Mouse (Mus musculus) MEL (cell line): Measurements from ENCODE around the gene Vash2. TPM values are rescaled to one million over a fixed set of nuclear protein-coding genes. Genes with fewer than 3 reads are reported as not detected.

Experiments used
- DNase-seq: peaks from one replicate; pipeline ENCODE4 v3.0.0; 2011; ENCODE audit warnings: low read depth, low spot score
- H3K27ac ChIP-seq: 2 replicates; pipeline ENCODE4 v1.5.1; 2012; ENCODE audit warnings: low read depth, mild to moderate bottlenecking, control low read depth, low read length, moderate library complexity; ENCODE audit not compliant: control insufficient read depth
- H3K27me3 ChIP-seq, 2 experiments: fragments of 150-350 bp in 1 of 2; sonication (generic) in 1 of 2; 2 replicates each; pipeline ENCODE4 v1.6.1; 2012; ENCODE audit warnings: low read length in 2 of 2, mild to moderate bottlenecking in 2 of 2, improper control_type of control experiment in 1 of 2, moderate library complexity in 1 of 2; ENCODE audit not compliant: insufficient read depth in 2 of 2, control insufficient read depth in 1 of 2
- H3K36me3 ChIP-seq, 2 experiments: 2 replicates each; pipeline ENCODE4 v1.6.1; 2012 to 2014; ENCODE audit warnings: low read length in 2 of 2, improper control_type of control experiment in 1 of 2, inconsistent platforms in 1 of 2, mild to moderate bottlenecking in 1 of 2; ENCODE audit not compliant: insufficient read depth in 2 of 2, control insufficient read depth in 1 of 2
- H3K4me1 ChIP-seq, 2 experiments: fragments of 150-350 bp in 1 of 2; sonication (generic) in 1 of 2; 2 replicates each; pipeline ENCODE4 v1.6.1; 2012; ENCODE audit warnings: low read length in 2 of 2, improper control_type of control experiment in 1 of 2, mild to moderate bottlenecking in 1 of 2; ENCODE audit not compliant: insufficient read depth in 2 of 2, control insufficient read depth in 1 of 2
- H3K4me3 ChIP-seq, 2 experiments: fragments of 150-350 bp in 1 of 2; sonication (generic) in 1 of 2; 2 replicates each; pipeline ENCODE4 v1.5.1; 2012; ENCODE audit warnings: low read depth in 2 of 2, low read length in 2 of 2, mild to moderate bottlenecking in 2 of 2, moderate library complexity in 2 of 2, control low read depth in 1 of 2, improper control_type of control experiment in 1 of 2; ENCODE audit not compliant: control insufficient read depth in 1 of 2, insufficient read depth in 1 of 2
- H3K79me2 ChIP-seq: 2 replicates; pipeline ENCODE4 v1.6.1; 2012; ENCODE audit warnings: mild to moderate bottlenecking, low read length, moderate library complexity; ENCODE audit not compliant: control insufficient read depth, poor library complexity, insufficient read depth
- H3K9ac ChIP-seq: 2 replicates; pipeline ENCODE4 v1.6.1; 2012; ENCODE audit warnings: low read depth, mild to moderate bottlenecking, control low read depth, low read length, moderate library complexity; ENCODE audit not compliant: control insufficient read depth, poor library complexity, severe bottlenecking
- H3K9me3 ChIP-seq: fragments of 150-350 bp; sonication (generic); replicated peaks from 2 replicates; pipeline ENCODE4 v1.6.1; 2012; ENCODE audit warnings: mild to moderate bottlenecking, low read length, improper control_type of control experiment, moderate library complexity; ENCODE audit not compliant: insufficient read depth
- BHLHE40 ChIP-seq: IDR thresholded peaks from 2 replicates; pipeline ENCODE4 v1.6.1; 2012; ENCODE audit warnings: low read depth, mild to moderate bottlenecking, inconsistent platforms, low read length, improper control_type of control experiment, borderline replicate concordance
- CHD1 ChIP-seq: IDR thresholded peaks from 2 replicates; pipeline ENCODE4 v1.6.1; 2012; ENCODE audit warnings: low read depth, mild to moderate bottlenecking, inconsistent platforms, low read length, improper control_type of control experiment
- CHD2 ChIP-seq: IDR thresholded peaks from 2 replicates; pipeline ENCODE4 v1.6.1; 2011; ENCODE audit warnings: low read length, improper control_type of control experiment
- CTCF ChIP-seq, 3 experiments: IDR thresholded peaks in 2 of 3; conservative IDR thresholded peaks in 1 of 3; 2 replicates each; pipeline ENCODE4 v1.5.1; 2011 to 2012; ENCODE audit warnings: low read length in 3 of 3, low read depth in 2 of 3, mild to moderate bottlenecking in 2 of 3, improper control_type of control experiment in 1 of 3, inconsistent platforms in 1 of 3, mixed read lengths in 1 of 3, moderate library complexity in 1 of 3; ENCODE audit not compliant: control insufficient read depth in 1 of 3, insufficient read depth in 1 of 3, poor library complexity in 1 of 3, severe bottlenecking in 1 of 3
- E2F4 ChIP-seq: IDR thresholded peaks from 2 replicates; pipeline ENCODE4 v1.6.1; 2011; ENCODE audit warnings: low read depth, low read length, improper control_type of control experiment, borderline replicate concordance
- ELF1 ChIP-seq: IDR thresholded peaks from 2 replicates; pipeline ENCODE4 v1.6.1; 2014; ENCODE audit warnings: low read depth, mild to moderate bottlenecking, inconsistent platforms, low read length, improper control_type of control experiment, moderate library complexity
- EP300 ChIP-seq, 2 experiments: IDR thresholded peaks; 2 replicates each; pipeline ENCODE4 v1.6.1; 2011; ENCODE audit warnings: improper control_type of control experiment in 2 of 2, low read length in 2 of 2, low read depth in 1 of 2, mild to moderate bottlenecking in 1 of 2
- GABPA ChIP-seq: IDR thresholded peaks from 2 replicates; pipeline ENCODE4 v1.6.1; 2012; ENCODE audit warnings: low read depth, mild to moderate bottlenecking, inconsistent platforms, low read length, improper control_type of control experiment, moderate library complexity
- HCFC1 ChIP-seq: IDR thresholded peaks from 2 replicates; pipeline ENCODE4 v1.6.1; 2012; ENCODE audit warnings: low read depth, mild to moderate bottlenecking, inconsistent platforms, low read length, improper control_type of control experiment, moderate library complexity
- JUND ChIP-seq: IDR thresholded peaks from 2 replicates; pipeline ENCODE4 v1.6.1; 2011; ENCODE audit warnings: low read depth, mild to moderate bottlenecking, improper control_type of control experiment, low read length
- MAFK ChIP-seq: IDR thresholded peaks from 2 replicates; pipeline ENCODE4 v1.6.1; 2011; ENCODE audit warnings: low read depth, mild to moderate bottlenecking, low read length, improper control_type of control experiment, borderline replicate concordance
- MAZ ChIP-seq: IDR thresholded peaks from 2 replicates; pipeline ENCODE4 v1.6.1; 2012; ENCODE audit warnings: low read depth, mild to moderate bottlenecking, inconsistent platforms, low read length, improper control_type of control experiment
- MXI1 ChIP-seq: IDR thresholded peaks from 2 replicates; pipeline ENCODE4 v1.6.1; 2011; ENCODE audit warnings: mild to moderate bottlenecking, low read depth, low read length, improper control_type of control experiment
- MYB ChIP-seq: IDR thresholded peaks from 2 replicates; pipeline ENCODE4 v1.6.1; 2011; ENCODE audit warnings: mild to moderate bottlenecking, low read depth, low read length, improper control_type of control experiment
- NRF1 ChIP-seq: IDR thresholded peaks from 2 replicates; pipeline ENCODE4 v1.6.1; 2014; ENCODE audit warnings: low read depth, mild to moderate bottlenecking, inconsistent platforms, low read length, improper control_type of control experiment, moderate library complexity; ENCODE audit not compliant: poor library complexity, insufficient read depth, severe bottlenecking
- POLR2A ChIP-seq, 2 experiments: IDR thresholded peaks; 2 replicates each; pipeline ENCODE4 v1.6.1; 2011 to 2012; ENCODE audit warnings: low read length in 2 of 2, mild to moderate bottlenecking in 2 of 2, control low read depth in 1 of 2, improper control_type of control experiment in 1 of 2, low read depth in 1 of 2, moderate library complexity in 1 of 2; ENCODE audit not compliant: control insufficient read depth in 1 of 2, insufficient read depth in 1 of 2, poor library complexity in 1 of 2
- RAD21 ChIP-seq: IDR thresholded peaks from 2 replicates; pipeline ENCODE4 v1.6.1; 2011; ENCODE audit warnings: mild to moderate bottlenecking, low read depth, low read length, improper control_type of control experiment
- RCOR1 ChIP-seq: IDR thresholded peaks from 2 replicates; pipeline ENCODE4 v1.6.1; 2012; ENCODE audit warnings: low read depth, mild to moderate bottlenecking, inconsistent platforms, low read length, improper control_type of control experiment
- SIN3A ChIP-seq: IDR thresholded peaks from 2 replicates; pipeline ENCODE4 v1.6.1; 2012; ENCODE audit warnings: low read length, improper control_type of control experiment, inconsistent platforms
- SMC3 ChIP-seq: IDR thresholded peaks from 2 replicates; pipeline ENCODE4 v1.6.1; 2011; ENCODE audit warnings: low read depth, low read length, improper control_type of control experiment
- TAL1 ChIP-seq: IDR thresholded peaks from 2 replicates; pipeline ENCODE4 v1.6.1; 2012; ENCODE audit warnings: mild to moderate bottlenecking, inconsistent platforms, low read length, moderate library complexity, mixed read lengths
- USF1 ChIP-seq: IDR thresholded peaks from 2 replicates; pipeline ENCODE4 v1.6.1; 2014; ENCODE audit warnings: low read depth, mild to moderate bottlenecking, inconsistent platforms, low read length, improper control_type of control experiment, moderate library complexity
- ZKSCAN1 ChIP-seq: IDR thresholded peaks from 2 replicates; pipeline ENCODE4 v1.6.1; 2012; ENCODE audit warnings: low read depth, mild to moderate bottlenecking, inconsistent platforms, low read length, improper control_type of control experiment, moderate library complexity
- ZNF384 ChIP-seq: IDR thresholded peaks from 2 replicates; pipeline ENCODE4 v1.6.1; 2012; ENCODE audit warnings: low read depth, mild to moderate bottlenecking, inconsistent platforms, low read length, improper control_type of control experiment
- polyA plus RNA-seq, 2 experiments: library from polyadenylated mRNA; stranded (reverse) in 1 of 2; unstranded in 1 of 2; fragments of >175 nt in 1 of 2; fragments of >200 nt in 1 of 2; gene quantifications; 2 replicates each; pipeline versions ENCODE4 v1.2.1 to v1.2.4; 2012; ENCODE audit warnings: low replicate concordance in 2 of 2, low read depth in 1 of 2; ENCODE audit not compliant: insufficient read length in 2 of 2, insufficient read depth in 1 of 2, missing spikeins in 1 of 2
- total RNA-seq: library from RNA; depleted of rRNA; stranded (reverse); fragments of 300-350 nt; gene quantifications from 2 replicates; pipeline ENCODE4 v1.2.3, GENCODE M21; 2012

Gene Vash2
- total and polyA plus RNA-seq, 3 experiments: 2.6 to 9.8 TPM; not detected in 1

- Histone ChIP-seq H3K36me3 (no peaks in the 10 kb centered on the region), H3K27ac (no peak overlapping the region), H3K27me3 (no peaks in the 10 kb centered on the region), H3K9me3 (no peaks in the 10 kb centered on the region)
- TF ChIP-seq E2F4 (no peak), BHLHE40 (no peak), POLR2A (IDR thresholded peaks at IDR 0.05; ENCODE audit: control insufficient read depth in 1 of 2, insufficient read depth in 1 of 2, low read depth in 1 of 2, low read length in 2 of 2, poor library complexity in 1 of 2) (no peak), USF1 (no peak), SIN3A (no peak), MAZ (no peak), JUND (no peak), ZKSCAN1 (no peak), EP300 (IDR thresholded peaks at IDR 0.05; ENCODE audit: low read depth in 1 of 2, low read length in 2 of 2) (no peak), ZNF384 (no peak), HCFC1 (no peak), CTCF (IDR thresholded peaks at IDR 0.05 in 2 of 3, conservative IDR thresholded peaks at IDR 0.05 in 1 of 3; ENCODE audit: control insufficient read depth in 1 of 3, insufficient read depth in 1 of 3, low read depth in 2 of 3, low read length in 3 of 3, poor library complexity in 1 of 3, severe bottlenecking in 1 of 3) (no peak)
- TF ChIP-seq, all 39 proteins: peak for 0
- no peaks in the 10 kb centered on the region for H3K4me1 ChIP-seq
- no peaks in the 10 kb centered on the region for H3K79me2 ChIP-seq
- H3K4me3 ChIP-seq: no peak overlapping the region
- H3K9ac ChIP-seq: no peak overlapping the region
- DNase-seq: no peak
Measured at GRCm38 (mm10) chr1:190962760-190963159, 16.3 kb downstream of the Vash2 start.

DNA sequence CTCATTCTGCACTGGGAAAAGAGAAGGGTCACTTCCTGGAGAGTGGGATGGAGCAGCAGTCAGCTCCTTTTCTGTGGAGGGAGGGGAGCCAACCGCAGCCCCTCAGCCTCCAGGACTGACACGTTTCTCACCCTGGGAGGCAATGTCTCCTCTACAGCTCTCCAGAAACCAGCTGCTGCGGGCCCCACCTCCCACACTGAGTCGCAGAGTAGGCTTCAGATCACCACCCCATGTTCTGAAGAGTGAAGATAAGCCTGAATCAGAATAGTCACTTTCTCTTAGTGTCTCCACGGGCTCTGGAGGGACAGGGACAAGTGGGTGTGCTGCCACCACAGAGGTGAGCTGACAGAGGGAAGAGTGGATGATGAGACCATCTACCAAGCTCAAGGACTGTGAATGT is 20.3 kb downstream of the Vash2 start:
- Histone ChIP-seq H3K9ac (no peak overlapping the region), H3K79me2 (no peaks in the 10 kb centered on the region), H3K27me3 (no peaks in the 10 kb centered on the region), H3K36me3 (no peaks in the 10 kb centered on the region), H3K4me1 (no peaks in the 10 kb centered on the region), H3K9me3 (no peaks in the 10 kb centered on the region), H3K4me3 (no peak overlapping the region), H3K27ac (no peak overlapping the region)
- no peak for DNase-seq
- TF ChIP-seq MYB: no peak
- TF ChIP-seq SMC3: no peak
- TF ChIP-seq MXI1: no peak
- no peak for TF ChIP-seq CTCF (IDR thresholded peaks at IDR 0.05 in 2 of 3, conservative IDR thresholded peaks at IDR 0.05 in 1 of 3; ENCODE audit: control insufficient read depth in 1 of 3, insufficient read depth in 1 of 3, low read depth in 2 of 3, low read length in 3 of 3, poor library complexity in 1 of 3, severe bottlenecking in 1 of 3)
- TF ChIP-seq RCOR1: no peak
- TF ChIP-seq RAD21: no peak
- no peak for TF ChIP-seq SIN3A
- no peak for TF ChIP-seq TAL1
- TF ChIP-seq NRF1: no peak
- TF ChIP-seq GABPA: no peak
- no peak for TF ChIP-seq MAFK
- TF ChIP-seq ELF1: no peak
- no peak for TF ChIP-seq CHD2
- TF ChIP-seq CHD1: no peak
